Mouse (Mus musculus) gastrocnemius, postnatal 10 days (tissue): ENCODE results near the gene Pola1. TPM values are rescaled to one million over a fixed set of nuclear protein-coding genes. Genes with fewer than 3 reads are reported as not detected.

Source experiments
- DNase-seq: peaks from one replicate; pipeline ENCODE4 v3.0.0; 2021; ENCODE audit warnings: mixed read lengths
- total RNA-seq, 2 experiments: library from RNA; stranded (reverse); gene quantifications; 2 replicates each; pipeline ENCODE4 v1.2.3; 2021

The Pola1 gene
- total RNA-seq, 2 experiments from 2014 or later = 6.8 to 7.6 TPM

GRCm38 (mm10) chrX:93288339-93288738, 343.6 kb downstream of the Pola1 start:
- no peak for DNase-seq

GRCm38 (mm10) chrX:93286291-93286893, 345.6 kb downstream of the Pola1 start, which contains the start of gene Arx:
Gene Arx (plus strand): TSS chrX:93286445.
- peak; percentile 48 for DNase-seq

GRCm38 (mm10) chrX:93285091-93285490, 346.9 kb downstream of the Pola1 start:
- no peak for DNase-seq

DNA sequence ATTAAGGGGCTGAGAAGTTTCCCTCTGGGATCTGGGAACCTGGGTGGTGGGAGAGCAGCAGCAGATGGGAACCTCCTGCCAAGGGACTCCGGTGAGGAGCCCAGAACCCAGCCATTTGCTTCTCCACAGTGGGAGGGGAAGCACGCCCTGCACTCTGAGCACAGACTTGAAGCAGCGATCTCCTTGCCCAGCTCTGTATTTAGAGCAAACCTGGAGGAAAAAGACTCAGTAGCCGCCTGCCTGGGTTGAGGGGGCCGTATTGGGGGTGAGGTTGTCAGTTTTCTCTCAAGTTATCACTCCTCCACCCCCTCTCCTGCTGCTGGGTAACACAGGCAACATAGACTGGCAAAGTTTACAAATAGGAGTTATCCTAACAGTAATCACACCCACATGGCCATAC, 350.2 kb downstream of the Pola1 start:
- no peak for DNase-seq

DNA sequence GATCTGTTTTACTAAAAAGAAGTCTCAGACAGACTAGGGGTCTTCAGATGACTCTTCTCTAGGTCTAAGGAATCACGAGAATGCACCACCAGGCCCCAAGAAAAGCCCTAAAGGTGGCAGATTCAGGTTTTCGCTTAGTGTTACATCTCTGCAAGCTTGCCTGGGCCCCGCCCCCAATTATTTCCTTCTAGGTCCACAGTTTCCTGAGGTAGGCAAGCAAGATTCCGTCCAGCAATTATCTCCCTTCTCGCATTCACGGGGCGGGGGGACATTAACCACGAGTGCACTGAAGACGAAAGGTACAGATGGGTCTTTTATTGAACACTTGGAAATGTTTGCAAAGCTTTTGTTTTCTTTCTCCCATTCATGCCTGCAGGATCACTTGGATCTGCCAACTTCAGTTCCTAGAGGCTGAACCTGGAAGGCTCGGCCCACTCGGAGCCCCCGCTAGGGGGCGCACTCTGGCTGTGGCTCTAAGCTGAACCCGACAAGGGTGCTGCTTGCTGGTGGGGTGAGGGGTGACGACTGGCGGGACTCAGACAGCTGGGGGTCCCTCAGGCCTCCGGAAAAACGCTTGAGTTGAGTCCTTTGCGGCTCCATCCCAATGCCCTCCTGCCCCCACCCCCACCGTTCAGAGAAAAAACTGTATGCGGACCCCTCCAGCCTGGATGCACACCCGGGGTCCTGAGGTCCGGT, 350.8 kb downstream of the Pola1 start:
- peak; percentile 69 for DNase-seq

GRCm38 (mm10) chrX:93279940-93280339, 352.0 kb downstream of the Pola1 start:
- no peak for DNase-seq

DNA sequence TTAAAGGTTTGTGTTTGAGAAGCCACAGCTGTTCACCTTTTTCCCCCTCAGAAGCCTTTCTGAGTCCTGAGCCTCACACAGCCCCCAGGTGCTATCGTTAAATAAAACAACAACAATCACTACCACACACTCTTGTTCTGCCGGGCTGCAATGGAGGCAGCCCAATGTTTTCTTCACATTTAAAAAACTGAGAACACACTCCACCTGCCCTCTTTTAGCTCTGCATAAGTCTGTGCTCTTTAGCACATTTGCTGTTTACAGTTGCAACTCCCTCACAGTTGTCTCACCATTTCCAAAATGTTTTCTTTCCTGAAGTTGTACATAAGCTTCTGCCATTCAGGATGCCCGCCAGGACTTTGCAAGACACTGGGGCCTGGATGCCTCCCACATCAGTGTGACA, 356.3 kb downstream of the Pola1 start:
- DNase-seq = no peak

Other genes with a start within 250 kb of the Pola1 start
- gene Pcyt1b, start 22.7 kb upstream of the Pola1 start, total RNA-seq = 1 to 10 TPM; 1.5 to 3.2 TPM
- gene Pdk3, start 200.0 kb upstream of the Pola1 start, total RNA-seq = 10 to 100 TPM in 1 of 2 experiments, 1 to 10 TPM in 1; 7.6 to 10.6 TPM